Mouse (Mus musculus) adrenal gland, adult 2 months (tissue): ENCODE measurements around the gene Cmas. TPM values are rescaled to one million over a fixed set of nuclear protein-coding genes. Genes with fewer than 3 reads are reported as not detected.

ENCODE experiments used
- DNase-seq: peaks from one replicate; pipeline ENCODE4 v3.0.0; 2021
- polyA plus RNA-seq: library from polyadenylated mRNA; depleted of rRNA; stranded (reverse); fragments of >200 nt; gene quantifications from 2 replicates; pipeline ENCODE4 v1.2.3, GENCODE M21; 2012
- total RNA-seq, 2 experiments: library from RNA; stranded (reverse); gene quantifications; 2 replicates each; pipeline ENCODE4 v1.2.3; 2021

The Cmas gene
- total and polyA plus RNA-seq, 3 experiments = 4.4 to 30.8 (median 30.5) TPM

- no peak for DNase-seq
Observed at GRCm38 (mm10) chr6:142752331-142753246, 3.9 kb upstream of the Cmas start.

DNA sequence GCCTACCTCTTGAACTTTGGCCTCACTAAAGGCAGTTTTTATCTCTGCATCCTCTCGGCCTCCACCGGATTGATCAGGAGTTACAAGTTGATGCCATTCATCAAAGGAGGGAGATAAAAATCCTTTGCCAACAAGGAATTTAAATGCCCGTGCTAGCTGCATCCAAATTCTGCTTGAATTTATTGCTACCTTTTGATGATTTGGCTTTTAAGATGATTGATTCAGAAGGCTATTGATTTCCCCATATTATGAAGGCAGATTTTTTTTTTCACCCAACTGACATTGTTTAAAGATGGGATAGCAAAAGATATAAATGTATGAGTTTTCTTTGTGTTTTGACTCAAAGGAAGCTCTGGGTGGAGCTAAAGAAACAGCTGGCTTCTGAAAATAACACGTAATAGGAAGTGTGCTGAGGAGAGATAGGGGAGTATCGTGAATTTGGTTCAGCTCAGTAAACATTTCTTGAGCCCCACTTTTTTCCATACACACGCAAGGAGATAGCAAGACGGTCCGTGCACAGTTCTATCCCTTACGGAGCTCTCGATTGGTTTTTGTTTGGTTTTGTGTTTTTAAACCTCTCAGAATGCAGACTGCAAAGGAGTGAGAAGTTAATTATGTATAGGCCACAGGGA is 964 bp downstream of the Cmas start:
- DNase-seq = no peak

GRCm38 (mm10) chr6:142757976-142758375 is 1.5 kb downstream of the Cmas start:
- no peak for DNase-seq

DNA sequence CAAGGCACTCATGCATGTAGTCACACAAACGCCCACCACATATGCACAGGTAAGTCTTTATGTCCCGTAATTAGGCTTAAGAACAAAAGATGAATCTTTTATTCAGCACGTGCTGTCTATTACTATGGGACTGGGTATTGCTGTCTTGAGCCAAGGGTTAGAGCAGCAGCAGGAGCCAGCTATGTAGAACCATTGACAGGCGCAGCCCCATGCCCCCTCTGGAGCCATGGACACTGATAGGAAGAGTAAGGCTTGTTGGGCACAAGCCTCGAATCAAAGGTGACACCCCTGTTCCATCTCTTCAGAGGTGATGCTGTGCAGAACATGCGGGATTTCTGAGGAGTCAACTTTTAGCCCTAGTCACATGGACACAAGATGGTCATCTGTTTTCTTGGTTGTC is 2.1 kb downstream of the Cmas start:
- no peak for DNase-seq

DNA sequence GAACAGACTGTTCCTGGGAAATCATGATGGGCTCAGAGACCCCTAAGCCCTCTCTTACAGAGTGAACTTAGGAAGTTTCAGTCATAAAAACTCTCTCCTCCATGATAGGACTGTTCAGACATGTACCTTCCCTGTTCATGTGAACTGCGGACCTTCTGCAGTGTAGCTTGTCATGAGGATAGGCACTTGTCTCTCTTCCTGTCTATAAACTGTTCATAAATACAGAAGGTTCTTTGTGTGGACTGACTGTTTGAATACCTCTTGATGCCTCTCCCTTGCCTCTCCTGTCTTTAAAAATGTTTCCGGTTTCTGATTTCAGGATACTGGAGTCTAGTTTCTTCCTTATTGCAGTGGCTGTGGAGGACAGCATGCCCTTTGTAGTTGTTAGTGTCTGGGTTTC is 3.1 kb downstream of the Cmas start:
- DNase-seq = no peak

DNA sequence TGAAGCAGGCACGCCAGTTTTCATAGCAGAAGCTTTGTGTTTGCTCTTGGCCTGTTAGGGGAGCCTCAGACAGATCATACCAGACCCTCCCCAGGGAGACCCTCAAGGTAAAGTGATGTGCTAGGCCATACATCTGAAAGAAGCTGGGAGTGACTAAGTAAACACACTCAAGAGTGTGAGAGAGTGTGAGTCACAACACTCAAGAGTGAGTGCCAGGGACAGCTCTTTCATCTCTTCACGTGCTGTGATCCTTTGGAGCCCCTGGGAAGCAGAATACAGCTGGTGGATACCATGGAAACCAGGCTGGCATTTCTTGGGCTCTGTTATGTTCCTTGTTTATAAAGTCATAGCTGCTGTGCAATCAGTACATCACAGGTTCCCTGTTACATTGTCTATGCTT is 8.4 kb downstream of the Cmas start:
- DNase-seq = no peak

DNA sequence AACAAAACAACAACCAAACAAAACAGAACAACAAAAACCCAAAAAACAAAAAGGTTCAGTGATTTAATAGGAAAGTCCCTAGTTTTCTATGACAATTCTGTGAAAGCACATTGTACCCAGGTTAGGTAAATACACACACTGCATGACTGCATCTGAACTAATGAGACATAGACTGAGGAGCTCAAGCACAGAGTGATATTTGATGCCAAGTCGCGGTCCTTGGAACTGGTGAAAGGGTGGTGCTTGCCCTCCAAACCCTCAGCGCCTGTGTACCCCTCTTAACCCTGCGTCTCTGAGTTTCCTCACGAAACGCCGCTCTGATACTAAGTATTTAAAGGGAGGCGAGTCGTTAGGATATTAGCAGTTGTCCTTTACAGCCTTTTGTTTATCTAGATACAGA is 10.8 kb downstream of the Cmas start:
- no peak for DNase-seq

DNA sequence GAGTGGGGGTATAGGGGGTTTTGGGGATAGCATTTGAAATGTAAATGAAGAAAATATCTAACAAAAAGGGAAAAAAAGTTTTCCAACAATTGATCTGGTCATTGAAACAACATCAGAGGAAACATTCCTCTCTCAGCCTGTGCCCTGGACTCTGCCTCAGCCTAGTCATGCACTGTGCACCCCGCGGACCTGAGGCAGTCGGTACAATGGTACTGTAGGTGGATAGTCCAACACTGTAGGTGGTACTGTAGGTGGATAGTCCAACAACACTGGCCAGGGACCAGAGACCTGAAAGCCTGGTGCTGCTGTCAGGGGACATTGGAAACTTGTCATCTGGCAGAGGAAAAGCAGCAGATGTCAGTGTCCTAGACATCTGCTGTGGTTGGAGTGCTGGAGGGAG is 13.4 kb downstream of the Cmas start:
- DNase-seq = no peak

DNA sequence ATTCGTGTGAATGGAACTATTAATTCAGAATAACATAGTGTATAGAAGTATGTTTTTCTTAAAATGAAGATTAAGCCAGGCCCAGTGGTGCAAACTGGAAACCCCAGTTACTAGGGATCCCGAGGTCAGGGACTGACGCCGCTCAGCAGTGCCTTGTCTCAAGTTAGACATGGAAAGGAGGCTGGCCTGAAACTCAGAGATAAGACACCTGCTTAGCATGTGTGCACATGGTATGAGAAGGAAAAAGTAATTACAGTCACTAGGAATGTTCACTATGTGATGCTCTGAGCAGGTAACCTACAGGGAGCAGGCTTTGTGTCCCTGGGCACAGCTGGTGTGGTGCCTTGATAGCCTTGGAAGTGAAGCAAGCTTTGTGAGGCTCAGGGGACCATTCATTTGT is 15.2 kb downstream of the Cmas start:
- DNase-seq = no peak

DNA sequence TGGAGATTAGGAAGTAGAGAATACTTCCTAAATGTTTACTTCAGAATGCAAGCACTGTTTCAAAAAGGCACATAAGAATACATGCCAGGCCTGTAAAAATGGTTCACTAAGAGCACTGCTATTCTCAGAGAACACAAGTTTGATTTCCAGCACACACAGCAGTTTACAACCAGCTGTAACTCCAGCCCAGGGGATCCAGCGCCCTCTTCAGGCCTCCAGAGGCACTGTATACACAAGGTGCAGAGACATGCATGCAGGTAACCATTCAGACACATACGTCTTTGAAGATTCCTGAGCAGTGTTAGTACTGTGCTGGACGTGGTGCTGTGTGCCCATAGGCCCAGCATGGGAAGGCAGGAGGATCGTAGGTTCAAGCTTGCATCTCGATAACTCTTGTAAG is 17.1 kb downstream of the Cmas start:
- DNase-seq = no peak

DNA sequence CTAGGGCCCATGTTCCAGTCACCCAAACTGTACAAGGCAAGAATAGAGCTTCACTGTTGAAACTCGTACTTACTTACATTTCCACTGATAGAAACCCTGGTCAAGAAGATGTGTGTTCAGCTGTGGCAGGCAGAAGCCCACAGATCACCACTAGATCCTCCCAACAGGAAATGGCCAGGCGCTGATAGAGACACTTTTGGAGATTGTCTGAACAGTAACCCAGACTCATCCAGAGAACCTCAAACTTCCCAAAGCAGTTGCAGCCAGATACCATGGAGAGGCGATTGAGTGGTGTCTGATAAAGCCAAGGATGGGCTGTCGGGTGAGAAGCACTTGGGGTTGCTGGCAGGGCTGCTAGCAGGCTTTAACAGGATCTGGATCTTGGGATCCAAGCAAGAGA is 20.4 kb downstream of the Cmas start:
- no peak for DNase-seq

- DNase-seq = no peak
Observed at GRCm38 (mm10) chr6:142779045-142779811, 22.7 kb downstream of the Cmas start.

GRCm38 (mm10) chr6:142779812-142780573 is 23.5 kb downstream of the Cmas start:
- DNase-seq = no peak

GRCm38 (mm10) chr6:142780574-142781033 is 24.1 kb downstream of the Cmas start:
- no peak for DNase-seq

DNA sequence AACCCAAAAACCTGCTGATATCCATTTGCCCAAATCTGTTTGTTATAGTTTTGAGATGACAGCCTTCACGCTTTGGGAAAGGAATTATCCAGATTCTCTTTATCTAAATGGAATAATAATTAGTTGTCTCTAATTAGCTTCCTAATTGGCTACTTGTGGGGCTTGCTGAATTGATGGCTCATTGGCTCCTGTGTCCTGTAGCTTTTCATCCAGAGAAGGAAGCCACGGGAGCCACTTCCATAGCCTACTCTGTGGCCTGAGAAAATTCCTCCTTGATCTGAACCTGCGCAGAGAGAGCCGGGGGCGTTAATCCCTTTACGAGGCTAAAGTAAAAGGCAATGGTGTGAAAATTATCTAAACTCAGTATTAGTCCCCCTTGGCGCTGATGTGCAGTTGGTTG is 24.8 kb downstream of the Cmas start:
- no peak for DNase-seq

- peak; percentile 37 for DNase-seq
Observed at GRCm38 (mm10) chr6:142785343-142785742, 28.9 kb downstream of the Cmas start.

- no peak for DNase-seq
Observed at GRCm38 (mm10) chr6:142786106-142786505, 29.6 kb downstream of the Cmas start.

DNA sequence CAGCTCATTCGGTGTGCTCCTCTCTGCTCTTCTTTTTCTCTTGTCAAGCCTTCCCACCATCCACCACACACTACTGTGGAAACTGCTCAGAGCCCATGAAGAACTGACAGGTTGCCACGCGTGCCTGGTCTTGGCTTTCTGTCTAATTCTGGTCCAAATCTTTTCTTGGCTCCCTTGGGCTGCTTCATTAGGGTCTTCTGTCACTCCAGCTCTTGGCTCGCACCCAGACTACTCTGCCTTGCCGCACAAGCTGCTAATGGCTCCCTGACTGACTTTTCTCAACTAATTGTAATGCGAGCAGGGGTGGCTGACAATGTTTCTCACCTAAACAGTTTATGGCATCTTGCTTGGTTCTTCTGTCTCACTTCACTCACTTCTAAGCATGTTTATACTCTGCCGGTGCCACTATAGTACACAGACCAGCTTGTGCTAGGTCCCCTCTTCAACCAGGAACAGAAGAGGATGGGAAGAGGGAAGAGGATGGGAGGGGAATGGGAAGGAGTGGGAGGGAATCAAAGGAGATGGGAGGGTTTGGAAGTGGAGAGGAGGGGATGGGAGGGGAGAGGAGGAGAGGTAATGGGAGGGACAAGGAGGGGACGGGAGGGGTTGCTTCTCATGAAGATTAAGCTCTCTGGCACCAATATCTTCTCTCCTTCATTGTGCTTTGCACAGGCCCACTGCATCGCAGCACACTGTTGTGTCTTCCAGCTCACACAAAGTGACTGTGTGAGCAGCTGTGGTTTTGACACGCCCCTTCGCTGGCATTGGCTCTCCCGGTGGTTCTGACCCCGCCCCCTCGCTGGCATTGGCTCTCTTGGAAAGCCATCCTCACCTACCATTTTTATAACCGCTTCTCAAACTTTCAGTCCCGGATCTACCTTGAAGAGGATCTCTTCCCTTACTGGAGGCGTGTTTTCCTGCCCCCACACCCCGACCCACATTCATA is 31.8 kb downstream of the Cmas start:
- peak; percentile 16 for DNase-seq

GRCm38 (mm10) chr6:142789736-142790135 is 33.2 kb downstream of the Cmas start:
- no peak for DNase-seq

- no peak for DNase-seq
Observed at GRCm38 (mm10) chr6:142792241-142792968, 35.9 kb downstream of the Cmas start.
